Mouse (Mus musculus) urinary bladder, postnatal 10 days (tissue): ENCODE data around the gene Gys1.
"Not testable (repeated sequence)": the region's sequence is repeated elsewhere in the genome, so short reads cannot be mapped to it uniquely, and the experiment has no call there.

Experiments used
- DNase-seq: peaks from one replicate; pipeline ENCODE4 v3.0.0; 2022; ENCODE audit warnings: low spot score

The Gys1 gene

GRCm38 (mm10) chr7:45481374-45481927, 46.8 kb downstream of the Gys1 start, which contains the start of gene Tulp2:
Gene Tulp2 (plus strand): TSS chr7:45481877.
- no peak for DNase-seq

GRCm38 (mm10) chr7:45482166-45482565, 47.5 kb downstream of the Gys1 start:
- no peak for DNase-seq

- DNase-seq = not testable (repeated sequence)
These were observed 50.3 kb downstream of the Gys1 start for GRCm38 (mm10) chr7:45484985-45485384.

GRCm38 (mm10) chr7:45486158-45486557, 51.5 kb downstream of the Gys1 start:
- DNase-seq = no peak

GRCm38 (mm10) chr7:45486761-45487415, 52.2 kb downstream of the Gys1 start, which contains the start of gene Gm45808:
Gene Gm45808 (minus strand): TSS chr7:45486811.
- no peak for DNase-seq

GRCm38 (mm10) chr7:45487861-45488292, 53.2 kb downstream of the Gys1 start:
- DNase-seq = no peak

GRCm38 (mm10) chr7:45488293-45489204, 53.9 kb downstream of the Gys1 start, which contains the start of gene Dhdh:
Gene Dhdh (minus strand): TSS chr7:45488805.
- no peak for DNase-seq

- DNase-seq = no peak
These were observed 54.9 kb downstream of the Gys1 start for GRCm38 (mm10) chr7:45489578-45489977.

GRCm38 (mm10) chr7:45490822-45491221, 56.2 kb downstream of the Gys1 start:
- DNase-seq = no peak

- DNase-seq = no peak
These were observed 56.6 kb downstream of the Gys1 start for GRCm38 (mm10) chr7:45491264-45491663.

GRCm38 (mm10) chr7:45492225-45492844, 57.7 kb downstream of the Gys1 start:
- DNase-seq = no peak

GRCm38 (mm10) chr7:45492951-45493350, 58.3 kb downstream of the Gys1 start:
- DNase-seq = no peak

GRCm38 (mm10) chr7:45494548-45494947, 59.9 kb downstream of the Gys1 start:
- DNase-seq = no peak

GRCm38 (mm10) chr7:45498427-45498826, 63.8 kb downstream of the Gys1 start:
- no peak for DNase-seq
